Mouse (Mus musculus) myocyte (in vitro differentiated cells): ENCODE data around the gene H2-M5. TPM values are rescaled to one million over a fixed set of nuclear protein-coding genes. Genes with fewer than 3 reads are reported as not detected.

Experiments
- H3K27me3 ChIP-seq: one replicate; pipeline ENCODE4 v1.6.1; 2011; ENCODE audit not compliant: control insufficient read depth, insufficient read depth, insufficient read length
- H3K36me3 ChIP-seq: one replicate; pipeline ENCODE4 v1.6.1; 2011; ENCODE audit not compliant: control insufficient read depth, insufficient read depth
- H3K4me2 ChIP-seq: one replicate; pipeline ENCODE4 v1.6.1; 2011; ENCODE audit warnings: low read depth, control low read depth
- H3K4me3 ChIP-seq: one replicate; pipeline ENCODE4 v1.5.1; 2011; ENCODE audit warnings: mild to moderate bottlenecking, control low read depth, moderate library complexity
- H3K79me2 ChIP-seq: one replicate; pipeline ENCODE4 v1.6.1; 2011; ENCODE audit not compliant: control insufficient read depth, insufficient read depth
- H3ac ChIP-seq: one replicate; pipeline ENCODE4 v1.6.1; 2011; ENCODE audit not compliant: control insufficient read depth, insufficient read length
- CEBPB ChIP-seq: IDR thresholded peaks from 2 replicates; pipeline ENCODE4 v1.6.1; 2011; ENCODE audit warnings: mild to moderate bottlenecking, moderate library complexity; ENCODE audit not compliant: poor library complexity, insufficient read depth, severe bottlenecking
- E2F4 ChIP-seq: IDR thresholded peaks from one replicate; pipeline ENCODE4 v1.6.1; 2011; ENCODE audit warnings: mild to moderate bottlenecking, control low read depth, moderate library complexity; ENCODE audit not compliant: insufficient read depth
- MAX ChIP-seq: IDR thresholded peaks from one replicate; pipeline ENCODE4 v1.6.1; 2011; ENCODE audit warnings: low read depth, mild to moderate bottlenecking, control low read depth
- MYOD1 ChIP-seq, 3 experiments: IDR thresholded peaks; one replicate each; pipeline ENCODE4 v1.6.1; 2011; ENCODE audit warnings: control low read depth in 2 of 3, low read depth in 2 of 3, mild to moderate bottlenecking in 2 of 3, moderate library complexity in 1 of 3; ENCODE audit not compliant: insufficient read length in 2 of 3, control insufficient read depth in 1 of 3
- MYOG ChIP-seq, 3 experiments: IDR thresholded peaks; one replicate each; pipeline ENCODE4 v1.6.1; 2011; ENCODE audit warnings: control low read depth in 2 of 3, low read depth in 2 of 3, mild to moderate bottlenecking in 2 of 3; ENCODE audit not compliant: insufficient read length in 2 of 3, control insufficient read depth in 1 of 3, insufficient read depth in 1 of 3
- POLR2A ChIP-seq: IDR thresholded peaks from one replicate; pipeline ENCODE4 v1.6.1; 2011; ENCODE audit warnings: low read depth, mild to moderate bottlenecking, control low read depth, moderate library complexity; ENCODE audit not compliant: insufficient read length
- POLR2AphosphoS2 ChIP-seq: IDR thresholded peaks from one replicate; pipeline ENCODE4 v1.6.1; 2011; ENCODE audit warnings: low read depth, control low read depth; ENCODE audit not compliant: insufficient read length
- REST ChIP-seq: IDR thresholded peaks from one replicate; pipeline ENCODE4 v1.6.1; 2011; ENCODE audit warnings: mild to moderate bottlenecking, control low read depth, moderate library complexity; ENCODE audit not compliant: insufficient read depth, insufficient read length
- SRF ChIP-seq: IDR thresholded peaks from one replicate; pipeline ENCODE4 v1.6.1; 2011; ENCODE audit warnings: low read depth; ENCODE audit not compliant: control insufficient read depth, insufficient read length
- TCF12 ChIP-seq: IDR thresholded peaks from one replicate; pipeline ENCODE4 v1.6.1; 2011; ENCODE audit warnings: mild to moderate bottlenecking, control low read depth; ENCODE audit not compliant: poor library complexity, insufficient read depth, severe bottlenecking
- TCF3 ChIP-seq: IDR thresholded peaks from one replicate; pipeline ENCODE4 v1.6.1; 2011; ENCODE audit warnings: low read depth, control low read depth; ENCODE audit not compliant: insufficient read length
- USF1 ChIP-seq: IDR thresholded peaks from one replicate; pipeline ENCODE4 v1.6.1; 2011; ENCODE audit warnings: low read depth, mild to moderate bottlenecking, control low read depth, moderate library complexity
- polyA plus RNA-seq: library from polyadenylated mRNA; unstranded; fragments of >200 nt; fragmentation: generic; extraction: Trizol; gene quantifications from one replicate; pipeline ENCODE4 v1.2.1, GENCODE M21; 2012; ENCODE audit warnings: missing spikeins

The H2-M5 gene
- polyA plus RNA-seq, 1 experiment, result 0.07 TPM

DNA sequence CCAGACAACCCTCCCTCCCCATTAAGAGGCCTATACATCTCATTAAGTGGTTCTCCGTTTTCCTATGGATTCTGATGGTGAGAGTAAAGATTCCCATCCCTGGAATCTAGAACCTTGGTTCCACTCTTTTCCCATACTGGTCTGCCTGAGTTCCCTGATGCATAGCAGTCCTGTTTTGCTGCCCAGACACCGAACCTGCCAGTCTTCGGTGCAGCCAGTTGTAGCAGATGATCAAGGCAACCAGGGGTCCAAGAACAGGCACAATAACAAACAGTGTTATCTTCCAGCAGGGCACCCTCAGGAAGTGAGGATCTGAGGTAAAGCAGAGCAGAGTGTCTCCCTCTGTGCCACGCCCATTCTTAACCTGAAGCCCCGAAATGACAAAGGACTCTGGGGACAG is 22.8 kb upstream of the H2-M5 start:
- Histone ChIP-seq H3K79me2 (no peaks in the 10 kb centered on the region), H3K4me2 (no peak overlapping the region), H3K27me3 (no peaks in the 10 kb centered on the region)

DNA sequence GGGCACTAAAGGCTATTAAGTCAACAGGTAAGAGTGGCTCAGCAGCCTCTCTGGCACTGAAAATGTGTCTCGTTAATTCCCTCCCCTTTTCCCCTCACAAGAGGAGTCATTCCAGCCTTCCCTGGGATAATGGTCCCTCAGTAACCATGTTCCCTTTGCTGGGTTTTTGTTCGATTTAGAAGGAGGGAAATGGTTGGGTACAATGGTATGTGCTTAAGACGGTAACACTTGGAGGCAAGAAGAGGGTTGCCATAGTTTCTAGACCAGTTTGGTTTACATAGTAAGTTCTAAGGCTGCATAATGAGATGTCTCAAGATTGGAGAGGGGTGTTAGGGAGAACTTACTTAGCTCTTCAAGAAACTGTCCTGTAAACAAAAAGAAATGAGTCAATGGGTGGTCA is 22.4 kb upstream of the H2-M5 start:
- TF ChIP-seq MYOG (IDR thresholded peaks at IDR 0.05; ENCODE audit: control insufficient read depth in 1 of 3, insufficient read depth in 1 of 3, insufficient read length in 2 of 3, low read depth in 2 of 3), result no peak
- no peak for TF ChIP-seq SRF
- TF ChIP-seq REST, result no peak
- no peak for TF ChIP-seq TCF3
- no peak for TF ChIP-seq POLR2A
- no peak for TF ChIP-seq E2F4
- TF ChIP-seq USF1, result no peak
- TF ChIP-seq POLR2AphosphoS2, result no peak
- TF ChIP-seq TCF12, result no peak
- TF ChIP-seq MYOD1 (IDR thresholded peaks at IDR 0.05; ENCODE audit: control insufficient read depth in 1 of 3, insufficient read length in 2 of 3, low read depth in 2 of 3), result no peak
- no peak for TF ChIP-seq CEBPB
- TF ChIP-seq MAX, result no peak
- H3ac ChIP-seq, result no peak overlapping the region
- H3K36me3 ChIP-seq, result peaks cover 9% of the 10 kb centered on the region
- H3K4me2 ChIP-seq, result no peak overlapping the region
- no peaks in the 10 kb centered on the region for H3K79me2 ChIP-seq
- no peak overlapping the region for H3K4me3 ChIP-seq
- H3K27me3 ChIP-seq, result no peaks in the 10 kb centered on the region

More for the DNA sequence above, 22.8 kb upstream of the H2-M5 start:
- TF ChIP-seq USF1 (no peak), MAX (no peak)
- Histone ChIP-seq H3K4me3 (no peak overlapping the region), H3ac (no peak overlapping the region), H3K36me3 (peaks cover 9% of the 10 kb centered on the region)

DNA sequence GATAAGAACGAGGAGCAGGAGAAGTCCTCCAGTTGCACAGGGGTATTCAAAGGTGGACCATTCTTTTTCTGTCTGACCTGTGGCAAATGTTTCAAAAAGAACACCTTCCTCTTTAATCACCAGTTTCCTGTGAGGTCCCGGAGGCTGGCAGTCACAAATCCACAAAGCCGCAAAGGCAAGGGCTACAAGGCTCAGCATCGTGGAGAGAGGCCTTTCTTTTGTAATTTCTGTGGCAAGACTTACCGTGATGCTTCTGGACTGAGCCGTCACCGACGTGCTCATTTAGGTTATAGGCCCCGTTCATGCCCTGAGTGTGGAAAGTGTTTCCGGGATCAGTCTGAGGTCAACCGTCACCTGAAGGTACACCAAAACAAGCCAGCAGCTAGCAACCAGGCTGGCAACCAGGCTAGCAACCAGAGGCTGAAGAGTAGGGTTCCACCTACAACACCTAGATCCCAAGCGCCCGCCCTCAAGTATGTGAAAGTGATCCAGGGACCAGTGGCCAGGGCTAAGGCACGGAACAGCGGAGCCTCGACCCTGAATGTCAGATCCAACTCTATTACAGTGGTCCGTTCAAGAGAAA is 20.2 kb upstream of the H2-M5 start:
- no peak for TF ChIP-seq TCF12
- TF ChIP-seq REST, result no peak
- TF ChIP-seq MYOG (IDR thresholded peaks at IDR 0.05; ENCODE audit: control insufficient read depth in 1 of 3, insufficient read depth in 1 of 3, insufficient read length in 2 of 3, low read depth in 2 of 3), result no peak
- TF ChIP-seq TCF3, result no peak
- no peak for TF ChIP-seq MYOD1 (IDR thresholded peaks at IDR 0.05; ENCODE audit: control insufficient read depth in 1 of 3, insufficient read length in 2 of 3, low read depth in 2 of 3)
- no peak for TF ChIP-seq POLR2AphosphoS2
- TF ChIP-seq POLR2A, result no peak
- no peak for TF ChIP-seq E2F4
- Histone ChIP-seq H3K79me2 (no peaks in the 10 kb centered on the region), H3K4me2 (no peak overlapping the region), H3K4me3 (no peak overlapping the region), H3K36me3 (peaks cover 9% of the 10 kb centered on the region), H3ac (no peak overlapping the region), H3K27me3 (no peaks in the 10 kb centered on the region)

DNA sequence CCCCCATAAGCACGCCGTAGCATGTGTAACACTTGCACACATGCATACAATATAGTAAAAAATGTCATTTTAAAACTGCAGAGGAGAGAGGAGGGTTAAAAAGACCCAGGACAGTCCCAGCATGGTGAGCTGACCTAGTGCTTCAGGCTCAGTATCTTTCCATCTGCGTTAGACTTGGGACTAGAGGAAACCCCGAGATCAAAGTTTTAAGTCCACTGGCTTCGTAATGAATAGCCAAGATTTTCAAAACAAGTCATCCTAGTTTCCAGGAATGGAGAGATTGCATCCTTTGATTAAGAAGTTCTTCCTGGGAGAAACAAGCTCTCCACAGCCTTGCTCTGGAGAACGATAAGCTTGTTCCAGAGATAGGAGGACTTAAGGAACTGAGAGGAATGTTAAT is 18.8 kb upstream of the H2-M5 start:
- Histone ChIP-seq H3K27me3 (no peaks in the 10 kb centered on the region), H3K4me2 (no peak overlapping the region), H3ac (no peak overlapping the region), H3K79me2 (no peaks in the 10 kb centered on the region), H3K4me3 (no peak overlapping the region), H3K36me3 (peaks cover 9% of the 10 kb centered on the region)
- TF ChIP-seq MYOD1 (IDR thresholded peaks at IDR 0.05; ENCODE audit: control insufficient read depth in 1 of 3, insufficient read length in 2 of 3, low read depth in 2 of 3) (no peak), USF1 (no peak), REST (no peak), SRF (no peak), E2F4 (no peak), TCF3 (no peak), MAX (no peak), CEBPB (no peak), TCF12 (no peak), POLR2A (no peak), POLR2AphosphoS2 (no peak), MYOG (IDR thresholded peaks at IDR 0.05; ENCODE audit: control insufficient read depth in 1 of 3, insufficient read depth in 1 of 3, insufficient read length in 2 of 3, low read depth in 2 of 3) (no peak)

DNA sequence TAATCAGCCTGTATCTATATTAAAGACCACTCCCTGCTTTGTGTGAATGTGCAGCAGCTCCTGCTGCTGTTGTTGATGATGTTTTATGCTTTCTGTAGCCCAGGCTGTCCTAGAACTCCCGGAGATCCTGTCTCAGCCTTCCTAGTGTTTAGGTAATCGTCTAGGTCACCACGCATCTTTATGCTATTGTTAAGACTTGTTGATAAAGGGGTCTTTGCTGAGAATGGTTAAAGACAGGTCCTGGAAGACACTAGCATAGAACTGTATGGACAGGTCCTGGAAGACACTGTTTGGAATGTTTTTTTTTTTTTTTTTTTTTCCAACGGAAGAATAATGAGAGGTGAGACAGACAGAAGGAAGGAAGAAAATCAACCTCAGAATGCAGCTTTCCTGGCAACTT is 14.0 kb upstream of the H2-M5 start:
- Histone ChIP-seq H3K36me3 (no peaks in the 10 kb centered on the region), H3K4me3 (peak overlapping the region; percentile 59), H3K27me3 (no peaks in the 10 kb centered on the region)

More for the DNA sequence above, 14.0 kb upstream of the H2-M5 start:
- Histone ChIP-seq H3K79me2 (no peaks in the 10 kb centered on the region), H3K4me2 (peak overlapping the region; percentile 61), H3ac (no peak overlapping the region)
- TF ChIP-seq MAX (no peak), SRF (no peak), E2F4 (no peak), POLR2AphosphoS2 (no peak), POLR2A (no peak), TCF12 (no peak), MYOG (IDR thresholded peaks at IDR 0.05; ENCODE audit: control insufficient read depth in 1 of 3, insufficient read depth in 1 of 3, insufficient read length in 2 of 3, low read depth in 2 of 3) (no peak), MYOD1 (IDR thresholded peaks at IDR 0.05; ENCODE audit: control insufficient read depth in 1 of 3, insufficient read length in 2 of 3, low read depth in 2 of 3) (no peak), TCF3 (no peak), REST (no peak), USF1 (no peak), CEBPB (no peak)
